Mouse (Mus musculus) limb, embryonic 11.5 days (tissue): ENCODE measurements around the gene Lsm3. TPM values are rescaled to one million over a fixed set of nuclear protein-coding genes. Genes with fewer than 3 reads are reported as not detected.

Source experiments
- polyA plus RNA-seq: library from polyadenylated mRNA; unstranded; fragments of >200 nt; fragmentation: Nextera tagmentation; extraction: Ambion mirVana; gene quantifications from 2 replicates; pipeline ENCODE4 v1.2.1, GENCODE M21; 2014

The Lsm3 gene
- polyA plus RNA-seq, 1 experiment from 2014 or later: 423 TPM

Other genes starting within 250 kb of the Lsm3 start
- gene Wnt7a, start 104.6 kb upstream of the Lsm3 start, polyA plus RNA-seq: 2.5 and 2.8 TPM in 2 replicates
- 27.3 and 28.3 TPM in 2 replicates for gene Chchd4, start 42.4 kb upstream of the Lsm3 start, polyA plus RNA-seq
- 56.3 and 66.4 TPM in 2 replicates for gene Tmem43, start 42.2 kb upstream of the Lsm3 start, polyA plus RNA-seq
- 25.7 and 26.7 TPM in 2 replicates for gene Xpc, start within 50 bp of the Lsm3 start, polyA plus RNA-seq
- 34.4 and 36.1 TPM in 2 replicates for gene Slc6a6, start 168.1 kb downstream of the Lsm3 start, polyA plus RNA-seq